Mouse (Mus musculus) forebrain, embryonic 14.5 days (tissue): ENCODE measurements around the gene Pkdcc. TPM values are rescaled to one million over a fixed set of nuclear protein-coding genes. Genes with fewer than 3 reads are reported as not detected.

ENCODE experiments used
- ATAC-seq: fragments of 200-750 bp; cut with Nextera tagmentation; 2 replicates; pipeline ENCODE4 v1.8.0; 2017; ENCODE audit warnings: mild to moderate bottlenecking, moderate library complexity
- DNase-seq: peaks from one replicate; pipeline ENCODE4 v3.0.0-alpha.2; 2015; ENCODE audit warnings: low spot score
- H3K27ac ChIP-seq: fragments of 300-500 bp; sonication (generic); 2 replicates; pipeline ENCODE4 v1.5.1; 2014; ENCODE audit warnings: low read depth, mild to moderate bottlenecking, control low read depth, low read length, moderate library complexity
- H3K27me3 ChIP-seq: fragments of 300-500 bp; sonication (generic); replicated peaks from 2 replicates; pipeline ENCODE4 v1.6.1; 2014; ENCODE audit warnings: low read length, control low read depth, mixed read lengths; ENCODE audit not compliant: control insufficient read depth, insufficient read depth
- H3K36me3 ChIP-seq: fragments of 300-500 bp; sonication (generic); 2 replicates; pipeline ENCODE4 v1.6.1; 2014; ENCODE audit warnings: low read length, control low read depth; ENCODE audit not compliant: control insufficient read depth, insufficient read depth
- H3K4me1 ChIP-seq: fragments of 300-500 bp; sonication (generic); 2 replicates; pipeline ENCODE4 v1.6.1; 2014; ENCODE audit warnings: antibody characterized with exemption, low read length, control low read depth; ENCODE audit not compliant: control insufficient read depth, insufficient read depth
- H3K4me2 ChIP-seq: fragments of 300-500 bp; sonication (generic); 2 replicates; pipeline ENCODE4 v1.6.1; 2014; ENCODE audit warnings: mild to moderate bottlenecking, control low read depth, low read length
- H3K4me3 ChIP-seq: fragments of 300-500 bp; sonication (generic); 2 replicates; pipeline ENCODE4 v1.5.1; 2014; ENCODE audit warnings: low read depth, low read length, control low read depth
- H3K9ac ChIP-seq: fragments of 300-500 bp; sonication (generic); 2 replicates; pipeline ENCODE4 v1.6.1; 2014; ENCODE audit warnings: mild to moderate bottlenecking, low read length, control low read depth, moderate library complexity
- H3K9me3 ChIP-seq: fragments of 300-500 bp; sonication (generic); replicated peaks from 2 replicates; pipeline ENCODE4 v1.6.1; 2016; ENCODE audit warnings: low read length, control low read depth, mixed read lengths; ENCODE audit not compliant: control insufficient read depth
- WGBS: fragments of 180-500 bp; shearing (Covaris S2); extraction: QIAGEN DNeasy Blood & Tissue Kit; methylation state at CpG from one replicate; pipeline ENCODE4 v1.1.7; 2014; 5-methylcytosine and 5-hydroxymethylcytosine counted together
- polyA plus RNA-seq: library from polyadenylated mRNA; unstranded; fragments of >200 nt; fragmentation: Nextera tagmentation; extraction: Ambion mirVana; gene quantifications from 2 replicates; pipeline ENCODE4 v1.2.1, GENCODE M21; 2014

Gene Pkdcc
- polyA plus RNA-seq, 1 experiment from 2014 or later, result 9.0 TPM

- Histone ChIP-seq H3K27ac (no peak overlapping the region), H3K27me3 (no peaks in the 10 kb centered on the region), H3K36me3 (no peaks in the 10 kb centered on the region), H3K4me2 (no peak overlapping the region), H3K4me1 (peaks cover 10% of the 10 kb centered on the region; the same call in 1 of the 2 replicates), H3K4me3 (no peak overlapping the region), H3K9me3 (no peaks in the 10 kb centered on the region), H3K9ac (no peak overlapping the region)
- no peak for DNase-seq
- ATAC-seq, result no peak
- 76% methylated on average over 8 of the region's 8 CpGs for WGBS
Measured at GRCm38 (mm10) chr17:83272641-83273040, 57.5 kb downstream of the Pkdcc start.

GRCm38 (mm10) chr17:83273636-83274035 is 58.5 kb downstream of the Pkdcc start:
- Histone ChIP-seq H3K9me3 (no peaks in the 10 kb centered on the region), H3K36me3 (no peaks in the 10 kb centered on the region), H3K27ac (no peak overlapping the region), H3K4me2 (no peak overlapping the region), H3K27me3 (no peaks in the 10 kb centered on the region), H3K9ac (no peak overlapping the region), H3K4me1 (peaks cover 6% of the 10 kb centered on the region; the same call in 1 of the 2 replicates), H3K4me3 (no peak overlapping the region)
- ATAC-seq, result no peak
- 15% methylated on average over 9 of the region's 9 CpGs for WGBS
- DNase-seq, result no peak

GRCm38 (mm10) chr17:83274101-83274500 is 59.0 kb downstream of the Pkdcc start:
- Histone ChIP-seq H3K36me3 (no peaks in the 10 kb centered on the region), H3K27ac (no peak overlapping the region), H3K9ac (no peak overlapping the region), H3K4me2 (no peak overlapping the region), H3K4me3 (no peak overlapping the region), H3K9me3 (no peaks in the 10 kb centered on the region), H3K27me3 (no peaks in the 10 kb centered on the region), H3K4me1 (peaks cover 6% of the 10 kb centered on the region; the same call in 1 of the 2 replicates)
- ATAC-seq, result no peak
- WGBS, result 48% methylated on average over 4 of the region's 4 CpGs
- no peak for DNase-seq

Other genes starting within 250 kb of the Pkdcc start
- 23.5 and 30.6 TPM in 2 replicates for gene Eml4, start 135.6 kb downstream of the Pkdcc start, polyA plus RNA-seq